In genomic region chr10:79949873-79950272, GRCm38 (mm10) we compare ENCODE assay signal across 1 mouse cellular context.
TF ChIP-seq lines count a peak whose summit lies in the region.

No protein-coding gene starts in this region.

TF ChIP-seq in CH12.LX, 34 proteins besides CTCF, POLR2A, EP300 and RAD21:
- TF ChIP-seq TBP (conservative IDR thresholded peaks at IDR 0.05; ENCODE audit: low read depth, low read length), result no peak
- no peak for TF ChIP-seq TCF12 (IDR thresholded peaks at IDR 0.05; ENCODE audit: low read depth, low read length)
- no peak for TF ChIP-seq MXI1 (IDR thresholded peaks at IDR 0.05; ENCODE audit: low read depth, low read length)
- no peak for TF ChIP-seq ZNF384 (IDR thresholded peaks at IDR 0.05; ENCODE audit: low read depth, low read length)
- no peak for TF ChIP-seq CHD1 (IDR thresholded peaks at IDR 0.05; ENCODE audit: low read depth, low read length)
- no peak for TF ChIP-seq GABPA (IDR thresholded peaks at IDR 0.05; ENCODE audit: insufficient replicate concordance, low read depth, low read length)
- no peak for TF ChIP-seq ZC3H11A (IDR thresholded peaks at IDR 0.05; ENCODE audit: low read depth, low read length)
- TF ChIP-seq SMC3 (IDR thresholded peaks at IDR 0.05; ENCODE audit: low read depth, low read length), result no peak
- TF ChIP-seq MAFK (IDR thresholded peaks at IDR 0.05; ENCODE audit: insufficient replicate concordance, low read length), result no peak
- TF ChIP-seq RCOR1 (conservative IDR thresholded peaks at IDR 0.05; ENCODE audit: low read depth, low read length), result no peak
- TF ChIP-seq ZKSCAN1 (IDR thresholded peaks at IDR 0.05; ENCODE audit: borderline replicate concordance, low read depth, low read length), result no peak
- no peak for TF ChIP-seq SIN3A (IDR thresholded peaks at IDR 0.05; ENCODE audit: low read length)
- TF ChIP-seq NELFE (IDR thresholded peaks at IDR 0.05; ENCODE audit: low read depth, low read length), result no peak
- TF ChIP-seq MEF2A (IDR thresholded peaks at IDR 0.05; ENCODE audit: borderline replicate concordance, low read depth, low read length), result no peak
- no peak for TF ChIP-seq ETS1 (conservative IDR thresholded peaks at IDR 0.05; ENCODE audit: low read depth, low read length)
- no peak for TF ChIP-seq MYC (IDR thresholded peaks at IDR 0.05; ENCODE audit: low read depth, low read length)
- no peak for TF ChIP-seq MAX (IDR thresholded peaks at IDR 0.05; ENCODE audit: low read length)
- no peak for TF ChIP-seq USF1 (IDR thresholded peaks at IDR 0.05; ENCODE audit: low read depth, low read length)
- no peak for TF ChIP-seq BHLHE40 (IDR thresholded peaks at IDR 0.05; ENCODE audit: low read depth, low read length)
